Mouse (Mus musculus): ENCODE measurements around the gene Ccer1. TPM values are rescaled to one million over a fixed set of nuclear protein-coding genes. Genes with fewer than 3 reads are reported as not detected.

The Ccer1 gene
- total RNA-seq, 1 experiment from 2014 or later: not detected

Other genes with a start within 250 kb of the Ccer1 start
- 214 and 240 TPM in 2 replicates for gene Dcn, start 213.4 kb upstream of the Ccer1 start, total RNA-seq (2021)
- gene Lum, start 127.9 kb upstream of the Ccer1 start, total RNA-seq (2021): 23.8 and 24.7 TPM in 2 replicates
- 0.15 TPM in 1 of 2 replicates, not detected in the other for gene Kera, start 86.2 kb upstream of the Ccer1 start, total RNA-seq (2021)
- 0.19 and 0.49 TPM in 2 replicates for gene Epyc, start 49.0 kb upstream of the Ccer1 start, total RNA-seq (2021)
- gene C030005K15Rik, start 33.7 kb downstream of the Ccer1 start, total RNA-seq (2021): not detected in 2 replicates